Mouse (Mus musculus): Measurements from ENCODE around the gene Hist1h2ad.

Gene Hist1h2ad

DNA sequence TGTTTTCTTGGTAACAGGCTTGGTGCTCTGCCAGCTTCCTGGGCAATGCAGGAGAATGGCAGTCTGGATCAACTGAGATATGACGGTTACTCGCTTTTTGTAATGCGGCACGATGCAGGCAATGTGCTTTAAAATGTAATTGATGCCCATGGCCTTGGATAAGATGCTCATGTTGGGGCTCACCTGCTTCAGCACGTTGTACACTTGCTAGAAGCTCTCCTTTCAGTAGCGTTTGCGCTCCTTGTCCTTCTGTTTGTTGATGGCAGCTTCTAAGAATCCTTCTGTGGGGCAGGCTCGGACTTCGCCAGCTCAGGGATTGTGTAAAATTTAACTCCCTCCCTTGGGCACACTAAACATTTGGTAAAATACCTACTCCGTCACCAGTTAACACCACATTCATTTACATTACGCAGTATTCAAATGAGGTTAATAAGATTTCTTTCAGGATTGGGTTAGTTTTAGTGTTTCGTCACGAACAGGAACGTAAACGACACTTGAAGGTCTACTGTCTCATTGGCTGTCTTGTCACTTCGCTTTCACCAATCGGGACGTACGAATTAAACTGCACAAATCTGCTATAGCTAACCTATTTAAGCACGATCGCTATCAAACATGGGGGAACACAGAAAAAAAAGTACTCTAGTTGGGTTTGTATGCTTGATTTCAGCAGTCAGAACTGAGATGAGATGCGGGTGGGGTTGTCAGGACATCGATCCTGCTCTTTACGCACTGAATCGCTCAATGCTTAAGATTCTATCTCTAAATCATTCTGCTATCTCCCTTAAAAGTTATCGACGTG, 46.8 kb downstream of the Hist1h2ad start, which contains the start of gene Hist1h2be:
Gene Hist1h2be (minus strand): TSS at position 392 of the 799 bp plus-strand sequence.
- DNase-seq (ENCODE audit: low spot score in 2 of 2): peak in 1 of 2 experiments; percentile 53

DNA sequence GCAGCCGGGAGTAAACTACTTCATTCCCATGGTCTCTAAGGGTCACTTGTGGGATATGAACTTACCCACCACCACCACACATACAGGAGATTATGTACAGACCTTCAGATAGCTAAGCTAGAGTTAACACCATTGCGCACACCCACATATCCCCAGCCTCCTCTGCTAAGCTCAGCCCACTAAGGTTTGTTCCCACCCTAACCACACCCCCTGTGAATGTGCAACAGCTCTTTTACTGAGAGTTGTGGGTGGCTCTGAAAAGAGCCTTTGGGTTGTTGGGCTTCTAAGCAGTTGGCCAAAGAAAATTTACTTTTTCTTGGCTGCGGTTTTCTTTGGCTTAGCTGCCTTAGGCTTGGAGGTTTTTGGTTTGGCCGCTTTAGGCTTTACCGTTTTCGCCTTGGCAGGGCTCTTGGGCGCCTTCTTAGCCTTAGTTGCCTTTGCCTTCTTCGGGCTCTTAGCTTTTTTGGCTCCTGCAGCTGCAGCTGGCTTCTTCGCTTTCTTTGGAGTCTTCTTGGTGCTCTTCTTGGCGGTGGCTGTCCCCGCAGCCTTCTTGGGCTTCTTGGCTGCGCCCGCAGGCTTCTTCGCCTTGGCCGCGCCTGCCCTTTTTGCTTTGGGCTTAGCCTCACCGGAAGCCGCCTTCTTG, 47.5 kb downstream of the Hist1h2ad start:
- peak in 1 of 2 experiments; percentile 51 for DNase-seq (ENCODE audit: low spot score in 2 of 2)

DNA sequence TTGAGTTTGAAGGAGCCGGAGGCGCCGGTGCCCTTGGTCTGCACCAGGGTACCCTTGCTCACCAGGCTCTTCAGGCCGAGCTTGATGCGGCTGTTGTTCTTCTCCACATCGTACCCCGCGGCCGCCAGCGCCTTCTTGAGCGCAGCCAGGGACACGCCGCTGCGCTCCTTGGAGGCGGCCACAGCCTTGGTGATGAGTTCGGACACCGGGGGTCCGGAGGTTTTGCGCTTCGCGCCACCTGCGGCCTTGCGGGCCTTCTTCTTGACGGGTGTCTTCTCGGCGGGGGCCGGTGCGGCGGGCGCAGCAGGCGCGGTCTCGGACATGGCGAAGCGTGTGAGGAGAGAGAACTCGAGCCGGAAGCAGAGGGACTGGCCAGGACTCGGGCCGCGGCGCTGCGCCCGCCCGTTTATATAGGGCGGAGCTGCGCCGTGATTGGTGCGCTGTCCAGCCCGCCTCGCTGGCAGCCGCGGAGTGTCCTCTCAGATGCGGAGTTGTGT, 48.0 kb downstream of the Hist1h2ad start, which contains the start of gene Hist1h1e:
Gene Hist1h1e (minus strand): TSS at position 384 of the 497 bp plus-strand sequence.
- DNase-seq (ENCODE audit: low spot score in 2 of 2): peak; percentile 71 to 90

DNA sequence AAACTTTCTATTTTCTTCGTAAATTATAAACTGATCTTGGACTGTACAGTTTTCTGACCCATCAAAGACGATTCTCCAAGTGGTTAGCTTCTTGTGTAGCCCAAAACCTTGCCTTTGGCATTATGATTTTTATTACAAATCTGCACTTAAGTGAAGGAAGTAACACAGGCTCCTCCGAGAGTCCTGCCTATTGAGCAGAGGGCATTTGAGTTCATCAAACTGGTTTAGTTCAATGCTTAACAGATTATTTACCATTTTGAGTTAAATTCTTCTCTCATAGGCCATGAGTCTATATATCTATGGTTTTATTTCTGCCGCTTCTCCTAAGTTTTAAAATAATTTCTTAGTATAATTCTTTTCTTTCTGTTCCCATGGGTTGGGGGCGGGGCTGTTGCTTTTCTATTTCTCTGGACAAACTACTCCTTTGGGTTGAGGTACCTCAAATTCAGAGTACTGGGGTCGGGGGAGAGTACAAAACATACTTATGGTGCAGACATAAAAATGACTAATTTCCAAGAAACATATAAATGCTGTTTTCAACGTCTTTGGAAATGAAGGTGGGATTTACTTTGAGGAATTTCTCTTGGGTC, 48.8 kb downstream of the Hist1h2ad start:
- no peak for DNase-seq (ENCODE audit: low spot score in 2 of 2)
